Comparison of ENCODE assay signal across 8 mouse cellular contexts in genomic region chr4:95105424-95105823, GRCm38 (mm10). TPM values are rescaled to one million over a fixed set of nuclear protein-coding genes. Genes with fewer than 3 reads are reported as not detected.
DNase-seq lines count a peak whose midpoint lies in the region; ATAC-seq lines count a peak whose summit lies in the region.

No protein-coding gene starts in this region.

- 27% methylated on average over 3 of the region's 3 CpGs for WGBS in heart, embryonic 15.5 days

- H3K4me1 ChIP-seq in heart, embryonic 15.5 days (replicated peaks), result peaks cover 21% of the 10 kb centered on the region

- H3K4me3 ChIP-seq in heart, embryonic 15.5 days, result no peak overlapping the region

- H3K4me2 ChIP-seq in heart, embryonic 15.5 days, result peak overlapping the region; percentile 39

- H3K36me3 ChIP-seq in heart, embryonic 15.5 days, result no peaks in the 10 kb centered on the region

- no peak overlapping the region for H3K9ac ChIP-seq in heart, embryonic 15.5 days

- no peaks in the 10 kb centered on the region for H3K9me3 ChIP-seq in heart, embryonic 15.5 days (replicated peaks)

- ATAC-seq in heart, embryonic 15.5 days (replicated peaks; ENCODE audit: insufficient number of reproducible peaks, insufficient read depth, low FRiP score, low read depth), result no peak
- peak; percentile 6; the same call in 1 of the 2 replicates for ATAC-seq in megakaryocyte progenitor cell, adult 5-6 weeks (replicated peaks; ENCODE audit: poor library complexity)

- H3K27me3 ChIP-seq in heart, embryonic 15.5 days, result no peaks in the 10 kb centered on the region

- DNase-seq in heart, adult 18-20 months, result peak; percentile 35 to 48
- DNase-seq in heart, postnatal 4 days, result no peak
- peak; percentile 45 for DNase-seq in urinary bladder, postnatal 14 days (ENCODE audit: low spot score)
- DNase-seq in urinary bladder, postnatal 10 days (ENCODE audit: low spot score), result no peak
- DNase-seq in yolk sac, embryonic 10.5 days (ENCODE audit: low spot score), result no peak
- DNase-seq in lung, postnatal 10 days, result no peak

- peak overlapping the region; percentile 57 for H3K27ac ChIP-seq in heart, embryonic 15.5 days

RNA-seq across cellular contexts. Expression of gene Jun, which starts 53.4 kb away (rescaled TPM):
- total RNA-seq in heart, adult 18-20 months (2021), result 10 to 100 TPM; 56.1 to 67.7 TPM
- 10 to 100 TPM; 61.6 to 69.6 TPM for total RNA-seq in heart, postnatal 4 days (2021)
- 70.7 and 75.5 TPM in 2 replicates for polyA plus RNA-seq in heart, embryonic 15.5 days (2015; fragmentation: Nextera tagmentation; extraction: Ambion mirVana)
- total RNA-seq in megakaryocyte progenitor cell, adult 5-6 weeks (2015), result 64.6 and 106 TPM in 2 replicates
- total RNA-seq in megakaryocyte progenitor cell, adult 5-6 weeks (2017), result 121 and 159 TPM in 2 replicates

Comparison
In these comparisons a context has a peak if more than half of its experiments do, and no peak if none do; other contexts are left out.
1. DNase-seq: peak in heart, adult 18-20 months (2 of 2) and urinary bladder, postnatal 14 days (single experiment); none in heart, postnatal 4 days (single experiment), urinary bladder, postnatal 10 days (single experiment), yolk sac, embryonic 10.5 days (single experiment) and lung, postnatal 10 days (single experiment).